Mouse (Mus musculus): ENCODE measurements at regions not wholly inside any gene's neighbourhood (a gene's known extent, or its start where the extent isn't known, plus 50 kb on each side); places are given as distances from the start of the nearest gene placed in this dataset.

DNA sequence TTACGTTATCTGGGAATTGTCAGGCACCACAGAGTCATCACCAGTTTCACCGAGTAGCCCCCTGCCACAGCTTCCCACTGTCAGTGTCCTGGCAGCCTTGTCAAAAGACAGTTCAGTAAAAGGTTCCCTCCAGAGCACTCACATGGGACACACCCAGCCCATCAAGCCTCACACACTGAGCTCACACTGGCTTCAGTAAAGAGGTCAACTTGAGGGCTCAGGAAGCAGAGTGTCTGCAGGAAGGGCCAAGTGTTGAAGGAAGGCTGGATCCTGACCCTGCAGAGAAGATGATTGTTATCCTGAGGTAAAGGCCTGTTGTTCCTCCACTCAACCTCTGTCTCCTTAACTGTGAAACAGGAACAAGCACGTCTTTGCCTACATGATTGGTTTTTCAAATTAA, 99.2 kb downstream of the Tbx19 start:
- Histone ChIP-seq H3K27ac (ENCODE audit: low read length) (no peak overlapping the region), H3K4me3 (ENCODE audit: low read length) (no peak overlapping the region), H3K4me2 (replicated peaks; ENCODE audit: low read depth, low read length) (no peak overlapping the region), H3K9me3 (ENCODE audit: low read length) (no peaks in the 10 kb centered on the region), H3K36me3 (ENCODE audit: insufficient read depth, low read length) (no peaks in the 10 kb centered on the region), H3K4me1 (ENCODE audit: insufficient read depth, low read length) (no peaks in the 10 kb centered on the region), H3K9ac (replicated peaks; ENCODE audit: low read length) (no peak overlapping the region), H3K27me3 (ENCODE audit: insufficient read depth, low read length) (no peaks in the 10 kb centered on the region)
- WGBS, result 77% methylated on average over 3 of the region's 3 CpGs
- no peak for ATAC-seq (ENCODE audit: low FRiP score, low TSS enrichment)

DNA sequence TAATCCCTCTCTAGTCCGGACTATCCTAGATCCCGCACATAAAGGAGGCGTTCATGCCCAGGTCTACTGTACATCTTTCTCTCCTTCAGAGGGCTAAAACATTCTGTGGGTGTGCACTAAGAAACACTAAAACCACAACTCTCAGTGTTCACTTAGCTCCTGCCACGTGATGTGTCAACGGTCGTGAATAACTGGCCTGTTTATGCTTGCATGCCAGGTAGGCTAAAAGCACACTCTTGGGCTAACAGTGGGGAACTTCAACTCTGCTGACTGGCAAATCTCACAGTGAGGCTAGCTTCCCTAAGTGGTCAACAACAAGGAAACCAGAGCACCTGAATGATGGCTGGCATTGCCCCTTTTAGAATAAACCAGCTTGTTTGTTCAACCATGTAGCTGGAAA, 106.3 kb downstream of the Tbx19 start:
- H3K4me1 ChIP-seq (ENCODE audit: insufficient read depth, low read length), result no peaks in the 10 kb centered on the region
- H3K4me3 ChIP-seq (ENCODE audit: low read length), result no peak overlapping the region
- 91% methylated on average over 6 of the region's 6 CpGs for WGBS
- H3K36me3 ChIP-seq (ENCODE audit: insufficient read depth, low read length), result no peaks in the 10 kb centered on the region
- no peaks in the 10 kb centered on the region for H3K9me3 ChIP-seq (ENCODE audit: low read length)
- no peaks in the 10 kb centered on the region for H3K27me3 ChIP-seq (ENCODE audit: insufficient read depth, low read length)
- no peak for ATAC-seq (ENCODE audit: low FRiP score, low TSS enrichment)
- H3K4me2 ChIP-seq (replicated peaks; ENCODE audit: low read depth, low read length), result no peak overlapping the region
- no peak overlapping the region for H3K9ac ChIP-seq (replicated peaks; ENCODE audit: low read length)
- no peak overlapping the region for H3K27ac ChIP-seq (ENCODE audit: low read length)

DNA sequence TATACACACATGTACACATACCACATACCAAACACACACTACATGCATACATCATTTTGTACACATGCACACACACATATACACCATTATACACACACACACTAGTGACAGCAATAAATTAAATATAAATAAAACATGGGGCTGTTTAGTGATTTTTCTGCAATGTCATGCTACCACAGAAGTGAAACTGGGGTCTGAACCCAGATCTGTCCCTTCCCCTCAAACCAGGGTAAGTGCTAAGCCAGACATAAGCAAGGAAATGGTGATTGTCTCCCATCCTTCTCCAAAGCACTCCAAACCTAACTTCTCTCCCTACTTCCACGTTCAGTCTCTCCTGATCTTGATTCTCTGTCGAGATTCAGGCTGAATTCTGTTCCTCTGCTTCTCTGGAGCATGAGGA, 109.3 kb downstream of the Tbx19 start:
- ATAC-seq (ENCODE audit: low FRiP score, low TSS enrichment), result no peak
- Histone ChIP-seq H3K9me3 (ENCODE audit: low read length) (no peaks in the 10 kb centered on the region), H3K9ac (replicated peaks; ENCODE audit: low read length) (no peak overlapping the region), H3K27me3 (ENCODE audit: insufficient read depth, low read length) (no peaks in the 10 kb centered on the region), H3K4me3 (ENCODE audit: low read length) (no peak overlapping the region), H3K36me3 (ENCODE audit: insufficient read depth, low read length) (no peaks in the 10 kb centered on the region), H3K27ac (ENCODE audit: low read length) (no peak overlapping the region), H3K4me2 (replicated peaks; ENCODE audit: low read depth, low read length) (no peak overlapping the region), H3K4me1 (ENCODE audit: insufficient read depth, low read length) (0 out of 2 replicates have a peak, but pooled peaks cover 7% of the 10 kb centered on the region)
- WGBS, result 65% methylated on average over 2 of the region's 2 CpGs

DNA sequence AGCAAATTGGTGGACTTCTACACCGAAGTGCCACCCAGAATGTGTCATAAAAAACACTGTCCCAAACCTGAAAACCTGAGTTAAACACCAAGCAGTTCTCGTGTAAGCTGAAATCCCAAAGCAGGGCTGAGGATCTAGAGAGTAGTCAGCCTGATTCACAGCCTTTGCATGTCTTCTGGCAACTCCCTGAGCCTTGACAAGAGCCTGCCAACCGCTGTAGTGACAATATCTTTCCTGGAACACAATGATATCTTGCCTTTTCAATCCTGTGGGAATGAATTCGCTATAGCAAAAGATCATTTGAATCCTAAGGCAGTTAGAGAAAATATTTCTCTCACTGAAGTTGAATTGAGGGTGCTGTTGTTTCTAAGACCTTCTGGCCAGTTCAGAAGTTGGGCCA, 110.4 kb downstream of the Tbx19 start:
- Histone ChIP-seq H3K4me1 (ENCODE audit: insufficient read depth, low read length) (0 out of 2 replicates have a peak, but pooled peaks cover 8% of the 10 kb centered on the region), H3K36me3 (ENCODE audit: insufficient read depth, low read length) (no peaks in the 10 kb centered on the region), H3K9me3 (ENCODE audit: low read length) (no peaks in the 10 kb centered on the region), H3K4me3 (ENCODE audit: low read length) (no peak overlapping the region), H3K27ac (ENCODE audit: low read length) (no peak overlapping the region), H3K27me3 (ENCODE audit: insufficient read depth, low read length) (no peaks in the 10 kb centered on the region), H3K4me2 (replicated peaks; ENCODE audit: low read depth, low read length) (no peak overlapping the region), H3K9ac (replicated peaks; ENCODE audit: low read length) (no peak overlapping the region)
- no peak for ATAC-seq (ENCODE audit: low FRiP score, low TSS enrichment)
- 76% methylated on average over 4 of the region's 4 CpGs for WGBS

DNA sequence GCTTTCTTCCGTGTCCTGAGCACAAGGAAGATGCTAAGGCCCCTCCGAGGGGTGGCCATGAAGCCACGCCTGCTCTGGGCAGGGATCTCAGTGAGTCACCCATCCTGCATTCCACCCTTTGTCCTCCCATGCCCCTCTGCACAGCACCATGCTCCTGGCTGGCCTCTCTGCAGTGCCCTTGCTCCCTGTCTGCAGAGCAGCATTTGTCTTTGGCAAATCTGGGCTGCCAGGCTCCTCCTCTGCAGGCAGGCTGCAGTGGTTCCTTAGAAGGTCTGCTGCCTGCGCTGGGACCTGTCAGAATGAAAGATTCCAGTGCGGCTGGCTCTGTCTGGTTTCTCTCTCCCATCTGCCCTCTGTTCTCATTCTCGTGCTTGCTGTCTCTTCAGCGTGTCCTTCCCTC, 111.3 kb upstream of the Xcl1 start:
- ATAC-seq (ENCODE audit: low FRiP score, low TSS enrichment), result peak; percentile 91
- Histone ChIP-seq H3K27ac (ENCODE audit: low read length) (no peak overlapping the region), H3K4me2 (replicated peaks; ENCODE audit: low read depth, low read length) (no peak overlapping the region; the same call in 1 of the 2 replicates), H3K9me3 (ENCODE audit: low read length) (no peaks in the 10 kb centered on the region), H3K27me3 (ENCODE audit: insufficient read depth, low read length) (no peaks in the 10 kb centered on the region), H3K4me1 (ENCODE audit: insufficient read depth, low read length) (0 out of 2 replicates have a peak, but pooled peaks cover 8% of the 10 kb centered on the region), H3K36me3 (ENCODE audit: insufficient read depth, low read length) (no peaks in the 10 kb centered on the region), H3K4me3 (ENCODE audit: low read length) (no peak overlapping the region), H3K9ac (replicated peaks; ENCODE audit: low read length) (0 out of 2 replicates have a peak overlapping the region, but pooled peaks have one; percentile 9)
- WGBS, result 16% methylated on average over 7 of the region's 7 CpGs

DNA sequence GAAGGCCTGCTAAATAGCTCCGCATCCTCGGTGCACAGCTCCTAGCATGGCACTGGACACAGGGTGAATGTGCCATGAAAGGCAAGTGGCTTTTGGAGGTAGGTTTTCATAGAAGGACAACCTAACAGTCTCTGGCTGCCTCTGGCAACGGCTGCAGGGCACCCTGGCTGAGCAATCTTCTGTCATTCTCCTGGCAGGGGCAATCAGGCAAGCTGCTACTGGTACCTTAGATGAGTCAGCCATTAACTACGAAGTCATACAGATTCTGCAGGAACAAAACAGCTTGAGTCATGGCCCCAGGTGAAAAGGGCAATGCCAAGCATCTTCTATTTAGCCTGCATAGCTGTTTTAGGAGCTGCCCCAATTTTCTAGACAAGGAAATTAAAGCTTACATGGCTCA, 110.7 kb upstream of the Xcl1 start:
- Histone ChIP-seq H3K36me3 (ENCODE audit: insufficient read depth, low read length) (no peaks in the 10 kb centered on the region), H3K4me1 (ENCODE audit: insufficient read depth, low read length) (0 out of 2 replicates have a peak, but pooled peaks cover 8% of the 10 kb centered on the region), H3K27me3 (ENCODE audit: insufficient read depth, low read length) (no peaks in the 10 kb centered on the region), H3K27ac (ENCODE audit: low read length) (no peak overlapping the region), H3K9me3 (ENCODE audit: low read length) (no peaks in the 10 kb centered on the region), H3K4me3 (ENCODE audit: low read length) (no peak overlapping the region), H3K9ac (replicated peaks; ENCODE audit: low read length) (no peak overlapping the region), H3K4me2 (replicated peaks; ENCODE audit: low read depth, low read length) (no peak overlapping the region)
- WGBS, result 61% methylated on average over 4 of the region's 4 CpGs
- 0 out of 2 replicates have a peak, but pooled peaks have one; percentile 37 for ATAC-seq (ENCODE audit: low FRiP score, low TSS enrichment)

DNA sequence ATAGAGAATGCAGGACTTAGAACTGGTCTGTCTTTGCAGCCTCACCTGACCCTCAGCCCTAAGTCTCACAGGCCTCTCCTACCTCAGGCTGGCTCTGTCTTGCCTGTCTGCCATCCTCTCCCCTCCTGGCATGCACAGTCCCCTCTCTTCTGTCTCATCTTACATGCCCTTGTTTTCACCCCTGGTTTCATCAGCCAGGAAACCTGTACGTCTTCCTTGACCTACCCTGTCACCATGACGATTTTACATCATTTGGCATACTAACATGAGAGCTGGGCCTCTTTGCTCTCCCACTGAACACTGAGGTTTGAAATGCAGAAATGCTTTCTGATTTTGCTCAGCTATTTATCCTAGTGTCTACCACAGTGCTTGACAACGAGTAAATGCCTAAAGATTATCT, 108.0 kb upstream of the Xcl1 start:
- Histone ChIP-seq H3K36me3 (ENCODE audit: insufficient read depth, low read length) (no peaks in the 10 kb centered on the region), H3K9ac (replicated peaks; ENCODE audit: low read length) (no peak overlapping the region), H3K27me3 (ENCODE audit: insufficient read depth, low read length) (no peaks in the 10 kb centered on the region), H3K27ac (ENCODE audit: low read length) (no peak overlapping the region), H3K4me1 (ENCODE audit: insufficient read depth, low read length) (0 out of 2 replicates have a peak, but pooled peaks cover 8% of the 10 kb centered on the region), H3K9me3 (ENCODE audit: low read length) (no peaks in the 10 kb centered on the region), H3K4me3 (ENCODE audit: low read length) (no peak overlapping the region), H3K4me2 (replicated peaks; ENCODE audit: low read depth, low read length) (no peak overlapping the region)
- no peak for ATAC-seq (ENCODE audit: low FRiP score, low TSS enrichment)
- WGBS, result 39% methylated on average over 3 of the region's 3 CpGs

DNA sequence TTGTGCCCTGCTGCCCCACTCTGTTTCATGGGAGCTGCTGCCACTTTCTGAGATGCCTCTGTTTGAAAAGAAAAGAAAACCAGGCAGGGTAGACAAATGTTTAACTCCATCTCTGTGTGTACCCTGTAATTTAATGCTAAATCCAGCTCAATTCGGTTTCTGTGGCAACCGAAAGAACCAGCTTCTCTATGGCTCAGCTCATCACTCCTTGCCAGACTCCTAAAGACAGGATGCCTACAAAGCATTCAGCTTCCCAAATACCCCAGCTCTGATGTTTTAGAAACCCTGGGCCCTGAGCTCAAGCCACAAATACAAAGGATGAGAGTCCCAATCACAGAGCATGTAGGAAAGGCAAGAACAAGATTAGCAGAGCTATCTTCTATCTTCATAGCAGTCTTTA, 106.8 kb upstream of the Xcl1 start:
- no peak overlapping the region for H3K4me3 ChIP-seq (ENCODE audit: low read length)
- H3K9me3 ChIP-seq (ENCODE audit: low read length), result no peaks in the 10 kb centered on the region
- no peak overlapping the region for H3K27ac ChIP-seq (ENCODE audit: low read length)
- H3K4me1 ChIP-seq (ENCODE audit: insufficient read depth, low read length), result 0 out of 2 replicates have a peak, but pooled peaks cover 8% of the 10 kb centered on the region
- WGBS, result 76% methylated on average over 2 of the region's 2 CpGs
- no peak for ATAC-seq (ENCODE audit: low FRiP score, low TSS enrichment)
- H3K9ac ChIP-seq (replicated peaks; ENCODE audit: low read length), result no peak overlapping the region
- H3K27me3 ChIP-seq (ENCODE audit: insufficient read depth, low read length), result no peaks in the 10 kb centered on the region
- H3K4me2 ChIP-seq (replicated peaks; ENCODE audit: low read depth, low read length), result no peak overlapping the region
- H3K36me3 ChIP-seq (ENCODE audit: insufficient read depth, low read length), result no peaks in the 10 kb centered on the region

DNA sequence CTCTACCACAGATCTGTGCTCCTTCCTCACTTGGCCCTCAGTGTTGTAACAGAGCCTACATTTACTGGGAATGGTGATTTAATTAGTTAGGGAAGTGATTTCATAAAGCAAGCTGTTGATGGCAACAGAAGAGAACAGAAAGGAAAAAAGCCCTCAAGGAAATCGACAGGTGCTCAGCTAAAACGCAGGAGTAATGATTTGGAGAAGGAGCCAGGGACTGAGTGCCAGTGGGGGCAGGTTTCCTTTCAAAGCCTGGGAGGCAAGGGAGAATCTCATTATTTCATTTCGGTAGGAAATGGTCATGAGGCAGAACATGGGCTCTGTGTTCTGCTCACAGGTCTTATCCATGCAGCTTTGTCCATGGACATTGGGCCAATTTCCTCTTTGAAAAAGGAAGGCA, 101.3 kb upstream of the Xcl1 start:
- Histone ChIP-seq H3K4me3 (ENCODE audit: low read length) (no peak overlapping the region), H3K27me3 (ENCODE audit: insufficient read depth, low read length) (no peaks in the 10 kb centered on the region), H3K27ac (ENCODE audit: low read length) (no peak overlapping the region), H3K4me2 (replicated peaks; ENCODE audit: low read depth, low read length) (no peak overlapping the region), H3K36me3 (ENCODE audit: insufficient read depth, low read length) (no peaks in the 10 kb centered on the region), H3K4me1 (ENCODE audit: insufficient read depth, low read length) (no peaks in the 10 kb centered on the region), H3K9ac (replicated peaks; ENCODE audit: low read length) (no peak overlapping the region), H3K9me3 (ENCODE audit: low read length) (no peaks in the 10 kb centered on the region)
- 56% methylated on average over 3 of the region's 3 CpGs for WGBS
- ATAC-seq (ENCODE audit: low FRiP score, low TSS enrichment), result no peak

DNA sequence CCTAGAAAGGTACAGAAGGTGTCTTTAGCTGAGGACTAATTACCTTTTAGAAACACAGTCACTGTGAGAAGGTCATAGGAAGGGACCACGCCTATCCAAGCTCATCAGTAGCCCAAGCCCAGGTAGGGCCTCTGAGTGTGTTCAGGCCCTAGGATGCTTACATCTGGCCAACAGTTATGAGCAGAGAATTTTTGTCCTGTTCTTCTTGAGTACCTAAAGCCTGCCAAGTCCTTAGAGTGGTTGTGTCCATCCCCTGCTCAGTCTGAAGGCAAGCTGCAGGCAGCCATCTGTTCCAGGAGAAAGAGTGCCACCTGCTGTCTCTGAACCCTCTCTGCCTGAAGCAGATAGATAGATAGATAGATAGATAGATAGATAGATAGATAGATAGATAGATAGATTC, 100.3 kb upstream of the Xcl1 start:
- H3K9ac ChIP-seq (replicated peaks; ENCODE audit: low read length), result no peak overlapping the region
- no peaks in the 10 kb centered on the region for H3K4me1 ChIP-seq (ENCODE audit: insufficient read depth, low read length)
- H3K4me3 ChIP-seq (ENCODE audit: low read length), result no peak overlapping the region
- H3K4me2 ChIP-seq (replicated peaks; ENCODE audit: low read depth, low read length), result no peak overlapping the region
- 90% methylated on average over 1 of the region's 1 CpGs for WGBS
- H3K36me3 ChIP-seq (ENCODE audit: insufficient read depth, low read length), result no peaks in the 10 kb centered on the region
- no peak for ATAC-seq (ENCODE audit: low FRiP score, low TSS enrichment)
- no peaks in the 10 kb centered on the region for H3K9me3 ChIP-seq (ENCODE audit: low read length)
- no peak overlapping the region for H3K27ac ChIP-seq (ENCODE audit: low read length)
- no peaks in the 10 kb centered on the region for H3K27me3 ChIP-seq (ENCODE audit: insufficient read depth, low read length)

All from kidney, embryonic 16.5 days (tissue).